Mouse (Mus musculus) MEL (cell line): ENCODE results near the gene Vmn2r20. TPM values are rescaled to one million over a fixed set of nuclear protein-coding genes. Genes with fewer than 3 reads are reported as not detected.
"Not testable (repeated sequence)": the region's sequence is repeated elsewhere in the genome, so short reads cannot be mapped to it uniquely, and the experiment has no call there.

Experiments used
- DNase-seq: peaks from one replicate; pipeline ENCODE4 v3.0.0; 2011; ENCODE audit warnings: low read depth, low spot score
- H3K27ac ChIP-seq: 2 replicates; pipeline ENCODE4 v1.5.1; 2012; ENCODE audit warnings: low read depth, mild to moderate bottlenecking, control low read depth, low read length, moderate library complexity; ENCODE audit not compliant: control insufficient read depth
- H3K27me3 ChIP-seq, 2 experiments: fragments of 150-350 bp in 1 of 2; sonication (generic) in 1 of 2; 2 replicates each; pipeline ENCODE4 v1.6.1; 2012; ENCODE audit warnings: low read length in 2 of 2, mild to moderate bottlenecking in 2 of 2, improper control_type of control experiment in 1 of 2, moderate library complexity in 1 of 2; ENCODE audit not compliant: insufficient read depth in 2 of 2, control insufficient read depth in 1 of 2
- H3K36me3 ChIP-seq, 2 experiments: 2 replicates each; pipeline ENCODE4 v1.6.1; 2012 to 2014; ENCODE audit warnings: low read length in 2 of 2, improper control_type of control experiment in 1 of 2, inconsistent platforms in 1 of 2, mild to moderate bottlenecking in 1 of 2; ENCODE audit not compliant: insufficient read depth in 2 of 2, control insufficient read depth in 1 of 2
- H3K4me1 ChIP-seq, 2 experiments: fragments of 150-350 bp in 1 of 2; sonication (generic) in 1 of 2; 2 replicates each; pipeline ENCODE4 v1.6.1; 2012; ENCODE audit warnings: low read length in 2 of 2, improper control_type of control experiment in 1 of 2, mild to moderate bottlenecking in 1 of 2; ENCODE audit not compliant: insufficient read depth in 2 of 2, control insufficient read depth in 1 of 2
- H3K4me3 ChIP-seq, 2 experiments: fragments of 150-350 bp in 1 of 2; sonication (generic) in 1 of 2; 2 replicates each; pipeline ENCODE4 v1.5.1; 2012; ENCODE audit warnings: low read depth in 2 of 2, low read length in 2 of 2, mild to moderate bottlenecking in 2 of 2, moderate library complexity in 2 of 2, control low read depth in 1 of 2, improper control_type of control experiment in 1 of 2; ENCODE audit not compliant: control insufficient read depth in 1 of 2, insufficient read depth in 1 of 2
- H3K79me2 ChIP-seq: 2 replicates; pipeline ENCODE4 v1.6.1; 2012; ENCODE audit warnings: mild to moderate bottlenecking, low read length, moderate library complexity; ENCODE audit not compliant: control insufficient read depth, poor library complexity, insufficient read depth
- H3K9ac ChIP-seq: 2 replicates; pipeline ENCODE4 v1.6.1; 2012; ENCODE audit warnings: low read depth, mild to moderate bottlenecking, control low read depth, low read length, moderate library complexity; ENCODE audit not compliant: control insufficient read depth, poor library complexity, severe bottlenecking
- H3K9me3 ChIP-seq: fragments of 150-350 bp; sonication (generic); replicated peaks from 2 replicates; pipeline ENCODE4 v1.6.1; 2012; ENCODE audit warnings: mild to moderate bottlenecking, low read length, improper control_type of control experiment, moderate library complexity; ENCODE audit not compliant: insufficient read depth
- BHLHE40 ChIP-seq: IDR thresholded peaks from 2 replicates; pipeline ENCODE4 v1.6.1; 2012; ENCODE audit warnings: low read depth, mild to moderate bottlenecking, inconsistent platforms, low read length, improper control_type of control experiment, borderline replicate concordance
- CHD1 ChIP-seq: IDR thresholded peaks from 2 replicates; pipeline ENCODE4 v1.6.1; 2012; ENCODE audit warnings: low read depth, mild to moderate bottlenecking, inconsistent platforms, low read length, improper control_type of control experiment
- E2F4 ChIP-seq: IDR thresholded peaks from 2 replicates; pipeline ENCODE4 v1.6.1; 2011; ENCODE audit warnings: low read depth, low read length, improper control_type of control experiment, borderline replicate concordance
- ETS1 ChIP-seq: IDR thresholded peaks from 2 replicates; pipeline ENCODE4 v1.6.1; 2012; ENCODE audit warnings: low read depth, mild to moderate bottlenecking, inconsistent platforms, low read length, improper control_type of control experiment, moderate library complexity
- HCFC1 ChIP-seq: IDR thresholded peaks from 2 replicates; pipeline ENCODE4 v1.6.1; 2012; ENCODE audit warnings: low read depth, mild to moderate bottlenecking, inconsistent platforms, low read length, improper control_type of control experiment, moderate library complexity
- MAFK ChIP-seq: IDR thresholded peaks from 2 replicates; pipeline ENCODE4 v1.6.1; 2011; ENCODE audit warnings: low read depth, mild to moderate bottlenecking, low read length, improper control_type of control experiment, borderline replicate concordance
- MAX ChIP-seq: IDR thresholded peaks from 2 replicates; pipeline ENCODE4 v1.6.1; 2011; ENCODE audit warnings: low read length, improper control_type of control experiment
- MXI1 ChIP-seq: IDR thresholded peaks from 2 replicates; pipeline ENCODE4 v1.6.1; 2011; ENCODE audit warnings: mild to moderate bottlenecking, low read depth, low read length, improper control_type of control experiment
- POLR2A ChIP-seq, 2 experiments: IDR thresholded peaks; 2 replicates each; pipeline ENCODE4 v1.6.1; 2011 to 2012; ENCODE audit warnings: low read length in 2 of 2, mild to moderate bottlenecking in 2 of 2, control low read depth in 1 of 2, improper control_type of control experiment in 1 of 2, low read depth in 1 of 2, moderate library complexity in 1 of 2; ENCODE audit not compliant: control insufficient read depth in 1 of 2, insufficient read depth in 1 of 2, poor library complexity in 1 of 2
- POLR2AphosphoS2 ChIP-seq: IDR thresholded peaks from 2 replicates; pipeline ENCODE4 v1.6.1; 2011; ENCODE audit warnings: low read length, improper control_type of control experiment
- RAD21 ChIP-seq: IDR thresholded peaks from 2 replicates; pipeline ENCODE4 v1.6.1; 2011; ENCODE audit warnings: mild to moderate bottlenecking, low read depth, low read length, improper control_type of control experiment
- TCF12 ChIP-seq: IDR thresholded peaks from 2 replicates; pipeline ENCODE4 v1.6.1; 2014; ENCODE audit warnings: low read depth, mild to moderate bottlenecking, inconsistent platforms, low read length, improper control_type of control experiment, moderate library complexity
- UBTF ChIP-seq: IDR thresholded peaks from 2 replicates; pipeline ENCODE4 v1.6.1; 2012; ENCODE audit warnings: low read depth, mild to moderate bottlenecking, inconsistent platforms, low read length, improper control_type of control experiment, moderate library complexity, borderline replicate concordance; ENCODE audit not compliant: insufficient read depth
- ZNF384 ChIP-seq: IDR thresholded peaks from 2 replicates; pipeline ENCODE4 v1.6.1; 2012; ENCODE audit warnings: low read depth, mild to moderate bottlenecking, inconsistent platforms, low read length, improper control_type of control experiment
- polyA plus RNA-seq, 2 experiments: library from polyadenylated mRNA; stranded (reverse) in 1 of 2; unstranded in 1 of 2; fragments of >175 nt in 1 of 2; fragments of >200 nt in 1 of 2; gene quantifications; 2 replicates each; pipeline versions ENCODE4 v1.2.1 to v1.2.4; 2012; ENCODE audit warnings: low replicate concordance in 2 of 2, low read depth in 1 of 2; ENCODE audit not compliant: insufficient read length in 2 of 2, insufficient read depth in 1 of 2, missing spikeins in 1 of 2
- total RNA-seq: library from RNA; depleted of rRNA; stranded (reverse); fragments of 300-350 nt; gene quantifications from 2 replicates; pipeline ENCODE4 v1.2.3, GENCODE M21; 2012; rRNA removed

The Vmn2r20 gene
- total RNA-seq (not detected in 2 replicates), polyA plus RNA-seq (under 1 TPM in 1 of 2 experiments, not detected in 1; under 0.01 TPM)

- not testable (repeated sequence) for H3K4me1 ChIP-seq, DNase-seq
Observed at GRCm38 (mm10) chr6:123418016-123418415, at the start of gene Vmn2r20. Gene Vmn2r20, minus strand, starts transcription at chr6:123418116.

GRCm38 (mm10) chr6:123424413-123424812, 6.5 kb upstream of the Vmn2r20 start:
- H3K4me1 ChIP-seq, H3K27ac ChIP-seq, H3K9me3 ChIP-seq, H3K27me3 ChIP-seq, DNase-seq, H3K9ac ChIP-seq, H3K36me3 ChIP-seq, H3K4me3 ChIP-seq, H3K79me2 ChIP-seq: not testable (repeated sequence)

More at GRCm38 (mm10) chr6:123418016-123418415, at the start of gene Vmn2r20:
- not testable (repeated sequence) for H3K27me3 ChIP-seq, H3K4me3 ChIP-seq, H3K36me3 ChIP-seq, H3K9ac ChIP-seq, H3K79me2 ChIP-seq, H3K27ac ChIP-seq, H3K9me3 ChIP-seq

- not testable (repeated sequence) for H3K9ac ChIP-seq, H3K4me1 ChIP-seq, H3K79me2 ChIP-seq, H3K9me3 ChIP-seq, DNase-seq, H3K27me3 ChIP-seq, H3K36me3 ChIP-seq, H3K27ac ChIP-seq, H3K4me3 ChIP-seq
Observed at GRCm38 (mm10) chr6:123406918-123407665, 10.8 kb downstream of the Vmn2r20 start.

GRCm38 (mm10) chr6:123388824-123389223, 29.1 kb downstream of the Vmn2r20 start:
- H3K27me3 ChIP-seq, H3K9me3 ChIP-seq, H3K4me1 ChIP-seq, H3K27ac ChIP-seq, H3K4me3 ChIP-seq, H3K9ac ChIP-seq, DNase-seq, H3K79me2 ChIP-seq, H3K36me3 ChIP-seq: not testable (repeated sequence)

GRCm38 (mm10) chr6:123346141-123346540, 71.8 kb downstream of the Vmn2r20 start:
- Histone ChIP-seq H3K4me3 (no peak overlapping the region), H3K27me3 (no peaks in the 10 kb centered on the region; a peak in 1 of 4 replicates), H3K27ac (no peak overlapping the region), H3K9me3 (no peaks in the 10 kb centered on the region), H3K4me1 (no peaks in the 10 kb centered on the region), H3K79me2 (no peaks in the 10 kb centered on the region), H3K36me3 (no peaks in the 10 kb centered on the region), H3K9ac (no peak overlapping the region)
- DNase-seq: no peak
- no peak for TF ChIP-seq ETS1
- TF ChIP-seq ZNF384: no peak
- TF ChIP-seq E2F4: no peak
- TF ChIP-seq MAFK: no peak
- no peak for TF ChIP-seq MXI1
- no peak for TF ChIP-seq TCF12
- no peak for TF ChIP-seq HCFC1
- TF ChIP-seq CHD1: no peak
- no peak for TF ChIP-seq UBTF
- TF ChIP-seq POLR2A (IDR thresholded peaks at IDR 0.05; ENCODE audit: control insufficient read depth in 1 of 2, insufficient read depth in 1 of 2, low read depth in 1 of 2, low read length in 2 of 2, poor library complexity in 1 of 2): no peak
- TF ChIP-seq MAX: no peak
- TF ChIP-seq POLR2AphosphoS2: no peak
- no peak for TF ChIP-seq BHLHE40
- no peak for TF ChIP-seq RAD21
